Comparison of ENCODE assay signal across 14 mouse cellular contexts in genomic region chr12:52544532-52544931, GRCm38 (mm10).
"Had no signal": no experiment of that assay in that cellular context is flagged by ENCODE, and none has a peak within 500 bp of the region (broad histone marks: within the 10 kb centered on the region; RNA-seq: fewer than 3 reads in every experiment).

No protein-coding gene starts in this region.

- H3K4me2 ChIP-seq: lung, embryonic 15.5 days; neural tube, embryonic 15.5 days had no signal

- DNase-seq: kidney, adult 2 months; kidney, postnatal 25 days; lung, postnatal 14 days; midbrain, embryonic 14.5 days; spleen, adult 18-20 months; thymus, adult 2 months; thymus, postnatal 36 days had no signal

- H3K27me3 ChIP-seq: lung, embryonic 15.5 days; neural tube, embryonic 15.5 days had no signal

- H3K4me3 ChIP-seq: left cerebral cortex, adult 2 months; limb, embryonic 10.5 days; lung, embryonic 15.5 days; midbrain, embryonic 10.5 days; myocyte; neural tube, embryonic 15.5 days had no signal

- H3K4me1 ChIP-seq: limb, embryonic 10.5 days; lung, embryonic 15.5 days; midbrain, embryonic 10.5 days; neural tube, embryonic 15.5 days had no signal

- H3K27ac ChIP-seq: left cerebral cortex, adult 2 months; limb, embryonic 10.5 days; lung, embryonic 15.5 days; midbrain, embryonic 10.5 days; neural tube, embryonic 15.5 days had no signal

- ATAC-seq: intestine, embryonic 16.5 days had no signal

- H3K36me3 ChIP-seq: lung, embryonic 15.5 days; neural tube, embryonic 15.5 days had no signal

- H3K9ac ChIP-seq: lung, embryonic 15.5 days; neural tube, embryonic 15.5 days had no signal

- H3K9me3 ChIP-seq: limb, embryonic 10.5 days; lung, embryonic 15.5 days; midbrain, embryonic 10.5 days; neural tube, embryonic 15.5 days had no signal
